Mouse (Mus musculus): ENCODE measurements around the gene Ppp3ca. TPM values are rescaled to one million over a fixed set of nuclear protein-coding genes. Genes with fewer than 3 reads are reported as not detected.

Gene Ppp3ca
- polyA plus RNA-seq, 1 experiment from 2014 or later: 60.8 TPM

DNA sequence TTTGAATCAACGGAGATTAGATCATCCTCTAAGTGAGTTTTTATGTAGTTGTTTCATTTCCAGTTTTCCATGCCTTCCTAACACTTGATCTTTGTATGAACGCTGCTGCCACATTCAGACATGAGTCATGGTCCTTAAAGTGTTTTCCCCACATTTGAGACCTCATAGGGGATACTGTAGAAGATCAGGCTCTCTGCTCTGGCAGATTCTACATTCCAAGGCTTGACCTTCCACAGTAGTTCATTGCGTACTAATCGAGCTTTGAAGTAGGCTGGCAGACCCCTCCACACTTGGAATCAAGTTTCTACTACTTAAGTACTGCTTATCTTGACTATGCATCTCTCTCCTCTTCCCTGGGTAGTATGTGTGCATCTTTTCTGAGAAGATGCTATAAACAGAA is 183.7 kb downstream of the Ppp3ca start:
- Histone ChIP-seq H3K36me3 (no peaks in the 10 kb centered on the region), H3K9me3 (no peaks in the 10 kb centered on the region), H3K4me3 (no peak overlapping the region), H3K9ac (no peak overlapping the region), H3K4me2 (no peak overlapping the region), H3K27me3 (no peaks in the 10 kb centered on the region), H3K27ac (no peak overlapping the region), H3K4me1 (no peaks in the 10 kb centered on the region)
- 64% methylated on average over 4 of the region's 4 CpGs for WGBS
- no peak for ATAC-seq (ENCODE audit: insufficient number of reproducible peaks, low FRiP score, low TSS enrichment, low read depth)

DNA sequence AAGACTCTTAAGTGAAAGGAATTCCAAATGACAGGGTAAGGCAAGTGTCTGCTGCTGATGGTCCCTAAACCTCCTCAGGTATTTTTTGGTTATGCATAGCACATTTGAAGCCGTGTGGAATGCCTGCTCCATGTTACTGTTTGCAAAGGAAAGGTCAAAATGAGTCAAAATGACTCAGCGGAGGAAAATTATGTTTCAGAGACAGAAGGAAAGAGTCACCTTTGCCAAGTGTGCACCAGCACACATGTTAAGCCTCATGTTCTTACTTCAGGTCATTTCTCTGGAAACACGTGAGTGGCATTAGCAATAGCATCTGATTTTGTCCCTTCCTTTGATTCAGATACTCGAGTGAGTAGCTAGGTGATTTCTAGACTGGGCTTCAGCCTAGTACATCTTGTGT is 186.1 kb downstream of the Ppp3ca start:
- Histone ChIP-seq H3K27ac (no peak overlapping the region), H3K4me2 (no peak overlapping the region), H3K9ac (no peak overlapping the region), H3K36me3 (no peaks in the 10 kb centered on the region), H3K4me3 (no peak overlapping the region), H3K27me3 (no peaks in the 10 kb centered on the region), H3K9me3 (no peaks in the 10 kb centered on the region), H3K4me1 (no peaks in the 10 kb centered on the region)
- ATAC-seq (ENCODE audit: insufficient number of reproducible peaks, low FRiP score, low TSS enrichment, low read depth): no peak
- WGBS: 82% methylated on average over 4 of the region's 4 CpGs

DNA sequence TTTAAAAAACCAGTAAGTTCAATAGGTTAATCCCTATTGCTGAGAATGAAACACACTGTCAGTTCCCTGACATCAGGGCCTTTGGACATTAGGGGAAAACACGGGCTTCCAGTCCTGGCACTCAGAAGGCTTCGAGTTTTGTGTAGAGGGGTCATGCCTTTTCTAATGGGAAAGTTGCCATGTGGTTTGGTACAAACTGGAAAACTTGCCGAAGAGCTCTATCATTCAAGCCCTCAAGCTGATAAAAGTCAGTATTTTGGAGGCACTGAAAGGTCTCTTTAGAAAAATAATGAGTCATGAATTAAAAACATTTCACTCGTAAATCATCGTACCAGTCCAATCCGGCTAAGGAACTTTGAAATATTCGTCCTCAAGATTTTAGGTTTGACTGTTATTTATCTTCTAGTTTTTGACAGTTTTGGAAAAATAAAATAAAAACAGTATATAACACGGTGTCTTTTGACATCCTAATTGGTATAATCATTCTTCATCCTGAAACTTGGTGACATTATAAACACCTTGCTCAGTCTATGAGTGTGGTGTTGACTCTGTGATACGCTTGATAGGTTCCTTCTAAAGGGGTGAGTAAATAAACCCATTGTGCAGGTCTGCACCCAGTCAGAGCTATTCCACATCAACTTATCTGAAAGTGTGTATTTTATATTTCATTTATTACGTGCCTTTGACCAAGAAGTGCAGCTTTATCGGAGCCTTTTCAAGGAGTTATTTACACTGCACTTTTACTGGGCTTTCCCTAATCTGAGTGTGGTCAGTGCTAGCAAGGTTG is 192.3 kb downstream of the Ppp3ca start:
- WGBS: 57% methylated on average over 11 of the region's 11 CpGs

GRCm38 (mm10) chr3:136863127-136863526 is 193.2 kb downstream of the Ppp3ca start:
- Histone ChIP-seq H3K27ac (no peak overlapping the region), H3K4me2 (no peak overlapping the region), H3K4me1 (0 out of 2 replicates have a peak, but pooled peaks cover 3% of the 10 kb centered on the region), H3K9me3 (no peaks in the 10 kb centered on the region), H3K27me3 (no peaks in the 10 kb centered on the region), H3K4me3 (no peak overlapping the region), H3K36me3 (no peaks in the 10 kb centered on the region), H3K9ac (no peak overlapping the region)
- 94% methylated on average over 5 of the region's 5 CpGs for WGBS
- ATAC-seq (ENCODE audit: insufficient number of reproducible peaks, low FRiP score, low TSS enrichment, low read depth): no peak

More for the DNA sequence above, 192.3 kb downstream of the Ppp3ca start:
- no peaks in the 10 kb centered on the region for H3K9me3 ChIP-seq
- no peak overlapping the region for H3K4me3 ChIP-seq
- no peak for ATAC-seq (ENCODE audit: insufficient number of reproducible peaks, low FRiP score, low TSS enrichment, low read depth)
- no peak overlapping the region for H3K4me2 ChIP-seq
- H3K36me3 ChIP-seq: no peaks in the 10 kb centered on the region
- no peak overlapping the region for H3K27ac ChIP-seq
- no peak overlapping the region for H3K9ac ChIP-seq
- H3K27me3 ChIP-seq: no peaks in the 10 kb centered on the region
- H3K4me1 ChIP-seq: 0 out of 2 replicates have a peak, but pooled peaks cover 3% of the 10 kb centered on the region

- no peaks in the 10 kb centered on the region for H3K9me3 ChIP-seq
- no peak overlapping the region for H3K9ac ChIP-seq
- no peak overlapping the region for H3K27ac ChIP-seq
- H3K36me3 ChIP-seq: no peaks in the 10 kb centered on the region
- ATAC-seq (ENCODE audit: insufficient number of reproducible peaks, low FRiP score, low TSS enrichment, low read depth): no peak
- 0 out of 2 replicates have a peak, but pooled peaks cover 3% of the 10 kb centered on the region for H3K4me1 ChIP-seq
- H3K27me3 ChIP-seq: no peaks in the 10 kb centered on the region
- no peak overlapping the region for H3K4me2 ChIP-seq
- no peak overlapping the region for H3K4me3 ChIP-seq
Measured at GRCm38 (mm10) chr3:136864306-136864705, 194.4 kb downstream of the Ppp3ca start.

DNA sequence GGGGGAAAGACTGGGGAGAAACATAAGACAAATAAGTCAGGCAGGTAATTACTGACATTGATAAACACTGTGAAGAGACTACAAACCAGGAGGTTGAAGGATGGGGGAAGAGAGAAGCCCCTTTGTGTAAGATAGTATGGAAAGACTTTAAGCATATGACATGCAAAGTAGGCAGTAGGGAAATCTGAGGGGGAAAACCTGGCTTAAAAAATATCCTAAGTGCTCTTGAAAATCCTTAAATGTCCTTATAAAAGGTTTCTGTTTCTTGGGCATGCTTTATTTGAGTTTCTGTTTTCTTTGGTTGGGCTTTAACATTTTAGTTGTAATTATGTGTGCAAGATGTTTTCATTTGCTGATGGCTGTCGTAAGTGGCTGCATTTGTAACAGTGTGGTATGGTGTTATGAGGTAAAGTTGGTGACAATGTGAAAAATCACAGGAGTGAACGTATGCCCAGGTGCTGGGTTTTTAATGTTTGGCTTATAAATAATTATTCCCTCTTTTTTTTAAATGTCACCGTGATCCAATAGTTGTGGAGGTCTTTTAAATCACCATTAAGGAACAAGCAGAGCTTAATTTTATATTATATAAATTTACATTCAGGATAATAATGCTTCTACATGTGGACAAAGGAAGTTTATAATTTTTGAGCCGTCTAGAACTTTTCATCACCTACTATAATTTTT is 195.4 kb downstream of the Ppp3ca start:
- no peak for ATAC-seq (ENCODE audit: insufficient number of reproducible peaks, low FRiP score, low TSS enrichment, low read depth)
- Histone ChIP-seq H3K9me3 (no peaks in the 10 kb centered on the region), H3K4me2 (no peak overlapping the region), H3K27me3 (no peaks in the 10 kb centered on the region), H3K4me3 (no peak overlapping the region), H3K9ac (no peak overlapping the region), H3K36me3 (no peaks in the 10 kb centered on the region), H3K27ac (no peak overlapping the region), H3K4me1 (0 out of 2 replicates have a peak, but pooled peaks cover 3% of the 10 kb centered on the region)
- WGBS: 56% methylated on average over 4 of the region's 4 CpGs

GRCm38 (mm10) chr3:136866095-136866494 is 196.2 kb downstream of the Ppp3ca start:
- ATAC-seq (ENCODE audit: insufficient number of reproducible peaks, low FRiP score, low TSS enrichment, low read depth): no peak
- no peaks in the 10 kb centered on the region for H3K9me3 ChIP-seq
- no peak overlapping the region for H3K9ac ChIP-seq
- 88% methylated on average over 3 of the region's 3 CpGs for WGBS
- H3K27ac ChIP-seq: no peak overlapping the region
- H3K36me3 ChIP-seq: no peaks in the 10 kb centered on the region
- no peak overlapping the region for H3K4me2 ChIP-seq
- H3K4me3 ChIP-seq: no peak overlapping the region
- peaks cover 5% of the 10 kb centered on the region for H3K4me1 ChIP-seq
- H3K27me3 ChIP-seq: no peaks in the 10 kb centered on the region

GRCm38 (mm10) chr3:136866571-136866970 is 196.6 kb downstream of the Ppp3ca start:
- H3K36me3 ChIP-seq: no peaks in the 10 kb centered on the region
- no peak for ATAC-seq (ENCODE audit: insufficient number of reproducible peaks, low FRiP score, low TSS enrichment, low read depth)
- no peak overlapping the region for H3K9ac ChIP-seq
- H3K27me3 ChIP-seq: no peaks in the 10 kb centered on the region
- H3K27ac ChIP-seq: no peak overlapping the region
- H3K4me2 ChIP-seq: no peak overlapping the region
- H3K4me3 ChIP-seq: no peak overlapping the region
- H3K9me3 ChIP-seq: no peaks in the 10 kb centered on the region
- peaks cover 10% of the 10 kb centered on the region for H3K4me1 ChIP-seq
- WGBS: 53% methylated on average over 3 of the region's 3 CpGs

DNA sequence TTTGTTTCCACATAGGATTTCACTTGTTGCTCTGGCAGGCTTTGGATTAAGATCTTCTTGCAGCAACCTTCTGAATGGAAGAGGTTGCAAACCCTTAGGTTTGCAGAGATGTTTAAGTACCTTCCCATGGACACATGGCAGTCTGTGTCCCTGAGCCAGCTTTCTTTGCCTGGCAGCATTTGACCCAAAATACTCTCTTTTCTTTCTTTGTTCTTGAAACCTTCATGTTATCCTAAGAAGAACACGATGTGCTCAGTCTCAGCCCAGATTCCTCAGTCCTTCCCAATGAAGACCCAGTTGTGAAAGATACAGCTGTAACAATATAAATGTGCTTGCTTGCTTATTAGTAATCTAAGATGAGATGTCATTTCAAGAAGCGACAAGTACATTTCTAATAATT is 197.4 kb downstream of the Ppp3ca start:
- Histone ChIP-seq H3K36me3 (no peaks in the 10 kb centered on the region), H3K4me2 (no peak overlapping the region), H3K27me3 (no peaks in the 10 kb centered on the region), H3K4me1 (peaks cover 18% of the 10 kb centered on the region), H3K27ac (no peak overlapping the region), H3K4me3 (no peak overlapping the region), H3K9me3 (no peaks in the 10 kb centered on the region), H3K9ac (no peak overlapping the region)
- no peak for ATAC-seq (ENCODE audit: insufficient number of reproducible peaks, low FRiP score, low TSS enrichment, low read depth)
- WGBS: 94% methylated on average over 2 of the region's 2 CpGs

DNA sequence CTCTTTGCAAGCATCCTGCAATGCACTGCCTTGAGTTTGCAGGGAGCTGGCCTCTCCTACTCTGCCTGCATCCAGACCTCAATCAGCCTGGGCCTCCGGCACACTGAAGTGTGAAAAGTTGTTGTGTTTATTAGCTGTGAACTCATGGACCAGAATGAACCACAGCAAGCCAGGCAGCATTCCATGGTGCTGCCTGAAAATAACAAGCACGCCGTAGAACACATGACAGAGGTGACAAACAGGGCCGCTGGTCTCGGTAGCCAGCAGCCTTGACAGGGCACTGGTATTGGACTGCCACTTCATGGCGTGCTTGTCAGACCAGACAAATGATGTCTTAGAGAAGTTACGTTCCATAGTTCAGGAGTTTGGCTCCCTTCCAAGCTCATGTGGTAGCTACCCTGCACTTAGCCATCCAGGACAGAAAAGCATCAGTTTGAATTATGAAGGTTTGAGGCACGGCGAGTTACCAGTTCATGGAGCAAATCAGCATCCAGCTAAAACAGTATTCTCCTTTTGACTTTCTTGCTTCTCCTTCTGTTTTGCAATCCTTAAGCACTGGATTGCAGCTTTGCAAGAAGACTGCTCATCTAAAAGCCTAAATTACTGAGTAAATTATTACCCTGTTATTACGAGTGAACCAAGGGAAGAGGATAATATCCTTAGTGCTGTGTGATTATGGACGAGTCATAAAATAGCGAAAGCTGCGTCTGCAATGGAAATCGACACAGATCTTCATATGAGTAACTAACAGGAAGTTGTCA is 202.0 kb downstream of the Ppp3ca start:
- ATAC-seq (ENCODE audit: insufficient number of reproducible peaks, low FRiP score, low TSS enrichment, low read depth): 0 out of 2 replicates have a peak, but pooled peaks have one; percentile 52
- peaks cover 16% of the 10 kb centered on the region for H3K4me1 ChIP-seq
- H3K9me3 ChIP-seq: no peaks in the 10 kb centered on the region
- no peaks in the 10 kb centered on the region for H3K36me3 ChIP-seq
- no peak overlapping the region for H3K4me3 ChIP-seq
- H3K27me3 ChIP-seq: no peaks in the 10 kb centered on the region
- H3K27ac ChIP-seq: peak overlapping the region; percentile 35; the same call in 1 of the 2 replicates
- H3K9ac ChIP-seq: no peak overlapping the region
- H3K4me2 ChIP-seq: no peak overlapping the region
- 26% methylated on average over 14 of the region's 14 CpGs for WGBS

DNA sequence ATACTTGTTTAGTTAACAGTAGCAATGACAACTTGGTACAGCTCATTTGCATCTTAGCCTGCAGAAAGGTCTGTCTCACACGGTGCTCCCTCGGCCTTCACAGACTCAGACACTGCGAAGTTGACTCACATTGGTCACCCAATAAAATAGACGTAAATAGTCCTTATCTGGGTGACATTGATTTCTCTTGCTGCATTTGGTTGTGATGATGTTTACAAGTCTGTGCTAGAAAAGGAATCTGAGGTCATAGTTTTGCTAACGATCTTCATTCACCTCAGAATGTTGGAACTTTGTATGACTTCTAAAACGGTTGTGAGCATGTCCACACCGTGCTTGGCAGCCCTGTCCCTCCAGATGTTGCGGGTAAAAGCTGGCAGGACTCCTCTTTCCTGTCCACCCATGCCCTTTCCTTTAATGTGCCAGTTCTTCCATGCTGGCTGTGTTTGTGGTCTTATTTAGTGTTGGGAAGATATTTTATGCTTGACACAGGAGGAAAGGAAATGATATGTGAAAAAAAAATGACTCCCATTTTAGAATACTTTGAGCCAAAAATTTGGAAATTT is 202.7 kb downstream of the Ppp3ca start:
- H3K9ac ChIP-seq: no peak overlapping the region
- H3K4me1 ChIP-seq: peaks cover 16% of the 10 kb centered on the region
- no peaks in the 10 kb centered on the region for H3K36me3 ChIP-seq
- WGBS: 42% methylated on average over 8 of the region's 8 CpGs
- no peak overlapping the region for H3K27ac ChIP-seq
- H3K4me3 ChIP-seq: no peak overlapping the region
- no peaks in the 10 kb centered on the region for H3K27me3 ChIP-seq
- no peaks in the 10 kb centered on the region for H3K9me3 ChIP-seq
- no peak overlapping the region for H3K4me2 ChIP-seq
- ATAC-seq (ENCODE audit: insufficient number of reproducible peaks, low FRiP score, low TSS enrichment, low read depth): no peak

Measured in limb, embryonic 15.5 days (tissue).